Mouse (Mus musculus) MEL (cell line): ENCODE results near the gene Agr3. TPM values are rescaled to one million over a fixed set of nuclear protein-coding genes. Genes with fewer than 3 reads are reported as not detected.

Experiments used
- DNase-seq: peaks from one replicate; pipeline ENCODE4 v3.0.0; 2011; ENCODE audit warnings: low read depth, low spot score
- H3K27ac ChIP-seq: 2 replicates; pipeline ENCODE4 v1.5.1; 2012; ENCODE audit warnings: low read depth, mild to moderate bottlenecking, control low read depth, low read length, moderate library complexity; ENCODE audit not compliant: control insufficient read depth
- H3K27me3 ChIP-seq, 2 experiments: fragments of 150-350 bp in 1 of 2; sonication (generic) in 1 of 2; 2 replicates each; pipeline ENCODE4 v1.6.1; 2012; ENCODE audit warnings: low read length in 2 of 2, mild to moderate bottlenecking in 2 of 2, improper control_type of control experiment in 1 of 2, moderate library complexity in 1 of 2; ENCODE audit not compliant: insufficient read depth in 2 of 2, control insufficient read depth in 1 of 2
- H3K36me3 ChIP-seq, 2 experiments: 2 replicates each; pipeline ENCODE4 v1.6.1; 2012 to 2014; ENCODE audit warnings: low read length in 2 of 2, improper control_type of control experiment in 1 of 2, inconsistent platforms in 1 of 2, mild to moderate bottlenecking in 1 of 2; ENCODE audit not compliant: insufficient read depth in 2 of 2, control insufficient read depth in 1 of 2
- H3K4me1 ChIP-seq, 2 experiments: fragments of 150-350 bp in 1 of 2; sonication (generic) in 1 of 2; 2 replicates each; pipeline ENCODE4 v1.6.1; 2012; ENCODE audit warnings: low read length in 2 of 2, improper control_type of control experiment in 1 of 2, mild to moderate bottlenecking in 1 of 2; ENCODE audit not compliant: insufficient read depth in 2 of 2, control insufficient read depth in 1 of 2
- H3K4me3 ChIP-seq, 2 experiments: fragments of 150-350 bp in 1 of 2; sonication (generic) in 1 of 2; 2 replicates each; pipeline ENCODE4 v1.5.1; 2012; ENCODE audit warnings: low read depth in 2 of 2, low read length in 2 of 2, mild to moderate bottlenecking in 2 of 2, moderate library complexity in 2 of 2, control low read depth in 1 of 2, improper control_type of control experiment in 1 of 2; ENCODE audit not compliant: control insufficient read depth in 1 of 2, insufficient read depth in 1 of 2
- H3K79me2 ChIP-seq: 2 replicates; pipeline ENCODE4 v1.6.1; 2012; ENCODE audit warnings: mild to moderate bottlenecking, low read length, moderate library complexity; ENCODE audit not compliant: control insufficient read depth, poor library complexity, insufficient read depth
- H3K9ac ChIP-seq: 2 replicates; pipeline ENCODE4 v1.6.1; 2012; ENCODE audit warnings: low read depth, mild to moderate bottlenecking, control low read depth, low read length, moderate library complexity; ENCODE audit not compliant: control insufficient read depth, poor library complexity, severe bottlenecking
- H3K9me3 ChIP-seq: fragments of 150-350 bp; sonication (generic); replicated peaks from 2 replicates; pipeline ENCODE4 v1.6.1; 2012; ENCODE audit warnings: mild to moderate bottlenecking, low read length, improper control_type of control experiment, moderate library complexity; ENCODE audit not compliant: insufficient read depth
- BHLHE40 ChIP-seq: IDR thresholded peaks from 2 replicates; pipeline ENCODE4 v1.6.1; 2012; ENCODE audit warnings: low read depth, mild to moderate bottlenecking, inconsistent platforms, low read length, improper control_type of control experiment, borderline replicate concordance
- CHD1 ChIP-seq: IDR thresholded peaks from 2 replicates; pipeline ENCODE4 v1.6.1; 2012; ENCODE audit warnings: low read depth, mild to moderate bottlenecking, inconsistent platforms, low read length, improper control_type of control experiment
- EP300 ChIP-seq, 2 experiments: IDR thresholded peaks; 2 replicates each; pipeline ENCODE4 v1.6.1; 2011; ENCODE audit warnings: improper control_type of control experiment in 2 of 2, low read length in 2 of 2, low read depth in 1 of 2, mild to moderate bottlenecking in 1 of 2
- GATA1 ChIP-seq: IDR thresholded peaks from 2 replicates; pipeline ENCODE4 v1.6.1; 2011; ENCODE audit warnings: low read depth, low read length, improper control_type of control experiment
- HCFC1 ChIP-seq: IDR thresholded peaks from 2 replicates; pipeline ENCODE4 v1.6.1; 2012; ENCODE audit warnings: low read depth, mild to moderate bottlenecking, inconsistent platforms, low read length, improper control_type of control experiment, moderate library complexity
- KAT2A ChIP-seq: conservative IDR thresholded peaks from 2 replicates; pipeline ENCODE4 v1.6.1; 2012; ENCODE audit warnings: low read depth, low read length, improper control_type of control experiment, inconsistent platforms
- MAZ ChIP-seq: IDR thresholded peaks from 2 replicates; pipeline ENCODE4 v1.6.1; 2012; ENCODE audit warnings: low read depth, mild to moderate bottlenecking, inconsistent platforms, low read length, improper control_type of control experiment
- MYC ChIP-seq: IDR thresholded peaks from 2 replicates; pipeline ENCODE4 v1.6.1; 2011; ENCODE audit warnings: low read depth, mild to moderate bottlenecking, low read length, improper control_type of control experiment, moderate library complexity
- NELFE ChIP-seq: IDR thresholded peaks from 2 replicates; pipeline ENCODE4 v1.6.1; 2011; ENCODE audit warnings: low read depth, low read length, improper control_type of control experiment
- NRF1 ChIP-seq: IDR thresholded peaks from 2 replicates; pipeline ENCODE4 v1.6.1; 2014; ENCODE audit warnings: low read depth, mild to moderate bottlenecking, inconsistent platforms, low read length, improper control_type of control experiment, moderate library complexity; ENCODE audit not compliant: poor library complexity, insufficient read depth, severe bottlenecking
- POLR2A ChIP-seq, 2 experiments: IDR thresholded peaks; 2 replicates each; pipeline ENCODE4 v1.6.1; 2011 to 2012; ENCODE audit warnings: low read length in 2 of 2, mild to moderate bottlenecking in 2 of 2, control low read depth in 1 of 2, improper control_type of control experiment in 1 of 2, low read depth in 1 of 2, moderate library complexity in 1 of 2; ENCODE audit not compliant: control insufficient read depth in 1 of 2, insufficient read depth in 1 of 2, poor library complexity in 1 of 2
- POLR2AphosphoS5 ChIP-seq: IDR thresholded peaks from 2 replicates; pipeline ENCODE4 v1.6.1; 2012; ENCODE audit warnings: low read depth, borderline replicate concordance, mild to moderate bottlenecking, inconsistent platforms, low read length, moderate library complexity, mixed read lengths
- RAD21 ChIP-seq: IDR thresholded peaks from 2 replicates; pipeline ENCODE4 v1.6.1; 2011; ENCODE audit warnings: mild to moderate bottlenecking, low read depth, low read length, improper control_type of control experiment
- SIN3A ChIP-seq: IDR thresholded peaks from 2 replicates; pipeline ENCODE4 v1.6.1; 2012; ENCODE audit warnings: low read length, improper control_type of control experiment, inconsistent platforms
- UBTF ChIP-seq: IDR thresholded peaks from 2 replicates; pipeline ENCODE4 v1.6.1; 2012; ENCODE audit warnings: low read depth, mild to moderate bottlenecking, inconsistent platforms, low read length, improper control_type of control experiment, moderate library complexity, borderline replicate concordance; ENCODE audit not compliant: insufficient read depth
- USF2 ChIP-seq, 2 experiments: IDR thresholded peaks; 2 replicates each; pipeline ENCODE4 v1.6.1; 2011 to 2012; ENCODE audit warnings: improper control_type of control experiment in 2 of 2, low read length in 2 of 2, borderline replicate concordance in 1 of 2, inconsistent platforms in 1 of 2, low read depth in 1 of 2, mild to moderate bottlenecking in 1 of 2; ENCODE audit not compliant: insufficient read depth in 1 of 2
- ZC3H11A ChIP-seq: IDR thresholded peaks from 2 replicates; pipeline ENCODE4 v1.6.1; 2012; ENCODE audit warnings: low read depth, mild to moderate bottlenecking, inconsistent platforms, low read length, improper control_type of control experiment
- polyA plus RNA-seq, 2 experiments: library from polyadenylated mRNA; stranded (reverse) in 1 of 2; unstranded in 1 of 2; fragments of >175 nt in 1 of 2; fragments of >200 nt in 1 of 2; gene quantifications; 2 replicates each; pipeline versions ENCODE4 v1.2.1 to v1.2.4; 2012; ENCODE audit warnings: low replicate concordance in 2 of 2, low read depth in 1 of 2; ENCODE audit not compliant: insufficient read length in 2 of 2, insufficient read depth in 1 of 2, missing spikeins in 1 of 2
- total RNA-seq: library from RNA; depleted of rRNA; stranded (reverse); fragments of 300-350 nt; gene quantifications from 2 replicates; pipeline ENCODE4 v1.2.3, GENCODE M21; 2012

Agr3 gene
- total and polyA plus RNA-seq, 3 experiments = not detected

DNA sequence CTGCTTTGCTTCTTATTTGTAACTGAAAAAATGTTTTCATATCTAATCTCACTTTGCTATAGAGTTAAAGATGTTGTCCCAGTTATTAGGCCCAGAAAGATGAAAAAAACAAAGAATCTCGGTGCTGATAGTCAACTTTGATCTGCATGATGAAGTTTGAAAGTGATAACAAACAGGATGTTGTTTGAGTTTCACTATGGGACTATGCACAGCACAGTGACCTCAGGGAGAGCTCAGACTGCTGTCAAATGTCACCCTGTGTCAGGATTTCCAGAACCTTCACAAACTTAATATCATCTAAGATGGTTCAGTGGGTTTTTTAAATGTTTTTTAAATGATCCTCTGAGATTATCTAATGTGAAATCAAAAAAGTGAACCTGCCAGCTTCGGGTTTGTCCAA lies 2.4 kb downstream of the Agr3 start:
- Histone ChIP-seq H3K9ac (no peak overlapping the region), H3K27me3 (no peaks in the 10 kb centered on the region; a peak in 1 of 4 replicates), H3K9me3 (no peaks in the 10 kb centered on the region), H3K79me2 (no peaks in the 10 kb centered on the region), H3K27ac (no peak overlapping the region), H3K4me1 (no peaks in the 10 kb centered on the region), H3K36me3 (no peaks in the 10 kb centered on the region), H3K4me3 (no peak overlapping the region)
- TF ChIP-seq ZC3H11A = no peak
- no peak for DNase-seq

DNA sequence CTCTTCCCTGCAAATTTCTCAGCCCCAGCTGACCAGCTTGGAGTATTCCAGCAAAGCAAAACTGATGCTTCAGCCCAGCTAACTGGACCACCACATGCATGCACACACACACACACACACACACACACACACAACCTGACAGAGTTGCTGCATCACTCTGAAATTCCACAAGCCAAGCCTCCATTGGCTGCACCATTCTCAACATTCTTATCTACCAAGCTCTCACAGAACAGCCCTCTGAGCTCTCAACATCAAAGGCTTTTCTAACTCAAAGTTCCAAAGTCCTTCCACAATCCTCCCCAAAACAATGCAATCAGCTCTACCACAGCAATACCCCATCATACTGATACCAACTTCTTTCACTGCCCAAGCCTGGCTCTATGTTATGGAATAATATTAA lies 7.4 kb downstream of the Agr3 start:
- Histone ChIP-seq H3K9me3 (no peaks in the 10 kb centered on the region), H3K79me2 (no peaks in the 10 kb centered on the region), H3K36me3 (no peaks in the 10 kb centered on the region), H3K27ac (no peak overlapping the region), H3K27me3 (no peaks in the 10 kb centered on the region), H3K9ac (no peak overlapping the region), H3K4me1 (no peaks in the 10 kb centered on the region), H3K4me3 (no peak overlapping the region)
- DNase-seq = no peak
- TF ChIP-seq NELFE (no peak), CHD1 (no peak), HCFC1 (no peak), BHLHE40 (no peak), RAD21 (no peak), KAT2A (no peak), NRF1 (no peak), POLR2AphosphoS5 (no peak), SIN3A (no peak), GATA1 (no peak), MYC (no peak), MAZ (no peak), UBTF (no peak), POLR2A (IDR thresholded peaks at IDR 0.05; ENCODE audit: control insufficient read depth in 1 of 2, insufficient read depth in 1 of 2, low read depth in 1 of 2, low read length in 2 of 2, poor library complexity in 1 of 2) (no peak), EP300 (IDR thresholded peaks at IDR 0.05; ENCODE audit: low read depth in 1 of 2, low read length in 2 of 2) (no peak), USF2 (IDR thresholded peaks at IDR 0.05; ENCODE audit: borderline replicate concordance in 1 of 2, insufficient read depth in 1 of 2, low read depth in 1 of 2, low read length in 2 of 2) (no peak)
